Mouse (Mus musculus) ES-Bruce4 (cell line): ENCODE measurements around the gene Slc34a2.

Experiments used
- CTCF ChIP-seq: IDR thresholded peaks from one replicate; pipeline ENCODE4 v1.8.1; 2011; ENCODE audit warnings: low read depth, low read length
- EP300 ChIP-seq: IDR thresholded peaks from 2 replicates; pipeline ENCODE4 v1.6.1; 2011; ENCODE audit warnings: low read depth, low read length; ENCODE audit not compliant: insufficient read depth
- POLR2A ChIP-seq: IDR thresholded peaks from one replicate; pipeline ENCODE4 v1.8.1; 2011; ENCODE audit warnings: low read length; ENCODE audit not compliant: insufficient read depth

GRCm38 (mm10) chr5:53061532-53062130 is 23.8 kb downstream of the Slc34a2 start:
- TF ChIP-seq CTCF (no peak), EP300 (no peak), POLR2A (no peak)
